Comparison of ENCODE assay signal across 10 mouse cellular contexts in the genomic region with DNA sequence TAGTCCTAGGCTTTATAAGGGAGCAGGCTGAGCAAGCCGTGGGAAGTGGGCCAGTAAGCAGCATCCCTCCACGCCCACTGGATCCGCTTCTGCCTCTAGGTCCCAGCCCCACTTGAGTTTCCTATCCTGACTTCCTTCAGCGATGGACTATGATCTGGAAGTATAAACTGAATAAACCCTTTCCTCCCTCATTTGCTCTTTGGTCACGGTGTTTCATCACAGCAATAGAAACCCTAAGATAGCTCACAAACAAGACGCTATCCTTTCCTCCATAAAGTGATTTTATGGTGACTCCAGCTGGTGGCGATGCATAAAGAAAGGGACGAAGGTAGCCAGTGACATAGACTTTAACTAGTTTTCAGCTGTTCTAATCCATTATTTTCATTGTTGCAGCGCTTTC.
"Had no signal": no experiment of that assay in that cellular context is flagged by ENCODE, and none has a peak within 500 bp of the region (broad histone marks: within the 10 kb centered on the region; RNA-seq: fewer than 3 reads in every experiment).

No protein-coding gene starts in this region.

- H3K9me3 ChIP-seq: hindbrain, embryonic 13.5 days; hindbrain, embryonic 15.5 days; kidney, embryonic 15.5 days; limb, embryonic 13.5 days; limb, embryonic 15.5 days; liver, embryonic 12.5 days had no signal

- H3K27ac ChIP-seq: hindbrain, embryonic 13.5 days; hindbrain, embryonic 15.5 days; hindbrain, postnatal 0 days; kidney, embryonic 15.5 days; kidney, postnatal 0 days; limb, embryonic 13.5 days; limb, embryonic 15.5 days; liver, embryonic 12.5 days; liver, embryonic 14.5 days had no signal

- ATAC-seq: liver, embryonic 12.5 days had no signal

- H3K4me2 ChIP-seq: heart, embryonic 11.5 days; hindbrain, embryonic 13.5 days; hindbrain, embryonic 15.5 days; kidney, embryonic 15.5 days; limb, embryonic 13.5 days; limb, embryonic 15.5 days; liver, embryonic 12.5 days had no signal

- H3K4me1 ChIP-seq: hindbrain, embryonic 13.5 days; hindbrain, embryonic 15.5 days; kidney, embryonic 15.5 days; limb, embryonic 13.5 days; limb, embryonic 15.5 days; liver, embryonic 12.5 days had no signal

- H3K36me3 ChIP-seq: hindbrain, embryonic 13.5 days; hindbrain, embryonic 15.5 days; kidney, embryonic 15.5 days; limb, embryonic 13.5 days; limb, embryonic 15.5 days; liver, embryonic 12.5 days had no signal

- H3K9ac ChIP-seq: hindbrain, embryonic 13.5 days; hindbrain, embryonic 15.5 days; kidney, embryonic 15.5 days; limb, embryonic 13.5 days; limb, embryonic 15.5 days; liver, embryonic 12.5 days; liver, embryonic 14.5 days had no signal

- H3K27me3 ChIP-seq: hindbrain, embryonic 13.5 days; hindbrain, embryonic 15.5 days; kidney, embryonic 15.5 days; limb, embryonic 13.5 days; limb, embryonic 15.5 days had no signal

- H3K4me3 ChIP-seq: hindbrain, embryonic 13.5 days; hindbrain, embryonic 15.5 days; kidney, embryonic 15.5 days; limb, embryonic 13.5 days; limb, embryonic 15.5 days; liver, embryonic 12.5 days had no signal
